Mouse (Mus musculus): ENCODE measurements around the gene Gm37240. TPM values are rescaled to one million over a fixed set of nuclear protein-coding genes. Genes with fewer than 3 reads are reported as not detected.
"Not testable (repeated sequence)": the region's sequence is repeated elsewhere in the genome, so short reads cannot be mapped to it uniquely, and the experiment has no call there.

The Gm37240 gene
- polyA plus RNA-seq, 1 experiment from 2014 or later = 14.9 TPM

GRCm38 (mm10) chr3:84568540-84568939 lies 1318.8 kb downstream of the Gm37240 start:
- Histone ChIP-seq H3K9ac (no peak overlapping the region), H3K36me3 (no peaks in the 10 kb centered on the region), H3K4me3 (no peak overlapping the region), H3K27me3 (no peaks in the 10 kb centered on the region), H3K9me3 (no peaks in the 10 kb centered on the region), H3K4me2 (no peak overlapping the region), H3K4me1 (peaks cover 13% of the 10 kb centered on the region), H3K27ac (no peak overlapping the region)
- 83% methylated on average over 6 of the region's 6 CpGs for WGBS
- ATAC-seq (ENCODE audit: insufficient number of reproducible peaks, low FRiP score, low TSS enrichment, low read depth) = no peak

DNA sequence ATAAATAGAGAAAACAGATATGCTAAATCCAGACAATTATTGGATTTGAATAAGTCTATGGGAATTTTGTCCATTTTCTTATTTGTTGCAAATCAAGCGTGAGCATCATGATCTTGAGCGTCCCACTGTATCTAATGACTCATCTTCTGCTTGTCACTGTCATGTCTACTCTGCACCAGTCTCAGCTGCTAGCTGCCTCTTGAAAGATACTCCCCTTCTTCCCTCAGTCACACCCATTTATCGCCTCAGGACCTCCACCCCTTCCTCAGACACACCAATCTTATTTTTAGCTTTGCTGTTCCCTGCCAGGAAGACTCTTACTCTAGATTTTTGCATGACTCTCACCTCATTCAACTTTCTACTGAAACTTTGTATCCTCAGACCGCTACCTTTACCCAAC lies 1323.9 kb downstream of the Gm37240 start:
- no peaks in the 10 kb centered on the region for H3K9me3 ChIP-seq
- no peak overlapping the region for H3K27ac ChIP-seq
- no peak overlapping the region for H3K4me2 ChIP-seq
- H3K4me3 ChIP-seq = no peak overlapping the region
- ATAC-seq (ENCODE audit: insufficient number of reproducible peaks, low FRiP score, low TSS enrichment, low read depth) = no peak
- H3K36me3 ChIP-seq = no peaks in the 10 kb centered on the region
- H3K4me1 ChIP-seq = 0 out of 2 replicates have a peak, but pooled peaks cover 3% of the 10 kb centered on the region
- no peak overlapping the region for H3K9ac ChIP-seq
- no peaks in the 10 kb centered on the region for H3K27me3 ChIP-seq
- whole genome bisulfite sequencing = 82% methylated on average over 4 of the region's 4 CpGs

DNA sequence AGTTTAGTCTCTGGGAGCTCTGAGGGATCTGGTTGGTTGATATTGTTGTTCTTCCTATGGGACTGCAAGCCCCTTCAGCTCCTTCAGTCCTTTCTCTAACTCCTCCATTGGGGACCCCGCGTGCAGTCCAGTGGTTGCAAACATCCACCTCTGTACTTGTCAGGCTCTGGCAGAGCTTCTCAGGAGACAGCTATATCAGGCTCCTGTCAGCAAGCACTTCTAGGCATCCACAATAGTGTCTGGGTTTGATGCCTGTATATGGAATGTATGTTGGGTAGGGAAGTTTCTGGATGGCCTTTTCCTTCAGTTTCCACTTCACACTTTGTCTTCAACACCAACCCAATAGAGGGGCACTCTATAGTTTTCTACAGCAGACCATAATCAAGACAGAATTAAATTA lies 1324.4 kb downstream of the Gm37240 start:
- not testable (repeated sequence) for H3K4me3 ChIP-seq; H3K9me3 ChIP-seq; H3K4me2 ChIP-seq; ATAC-seq (ENCODE audit: insufficient number of reproducible peaks, low FRiP score, low TSS enrichment, low read depth); H3K27ac ChIP-seq; H3K9ac ChIP-seq; H3K36me3 ChIP-seq; H3K4me1 ChIP-seq; H3K27me3 ChIP-seq
- 88% methylated on average over 2 of the region's 2 CpGs for WGBS

DNA sequence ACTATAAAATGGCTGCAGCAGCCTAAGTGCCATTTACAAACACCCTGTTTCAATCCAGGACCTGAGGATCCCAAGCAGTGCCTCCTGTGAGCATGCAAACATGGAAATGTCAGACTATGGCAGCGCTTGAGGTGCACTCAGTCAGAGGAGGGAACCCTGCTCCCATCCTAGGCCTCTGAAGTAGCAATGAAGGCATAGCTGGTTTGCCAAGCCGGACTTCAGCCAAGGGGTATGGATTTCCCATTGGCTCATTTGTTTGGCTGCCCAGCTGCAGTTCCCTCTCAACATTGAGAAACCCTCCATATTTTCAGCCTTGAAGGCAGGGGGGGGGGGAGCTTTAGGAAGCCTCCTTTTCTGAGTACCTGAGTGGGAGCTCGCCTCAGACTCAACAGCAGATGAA lies 1329.0 kb downstream of the Gm37240 start:
- H3K4me1 ChIP-seq = peaks cover 19% of the 10 kb centered on the region
- 86% methylated on average over 3 of the region's 3 CpGs for WGBS
- no peaks in the 10 kb centered on the region for H3K36me3 ChIP-seq
- H3K4me3 ChIP-seq = no peak overlapping the region
- no peak for ATAC-seq (ENCODE audit: insufficient number of reproducible peaks, low FRiP score, low TSS enrichment, low read depth)
- no peak overlapping the region for H3K9ac ChIP-seq
- no peak overlapping the region for H3K4me2 ChIP-seq
- no peaks in the 10 kb centered on the region for H3K9me3 ChIP-seq
- H3K27me3 ChIP-seq = no peaks in the 10 kb centered on the region
- H3K27ac ChIP-seq = no peak overlapping the region

DNA sequence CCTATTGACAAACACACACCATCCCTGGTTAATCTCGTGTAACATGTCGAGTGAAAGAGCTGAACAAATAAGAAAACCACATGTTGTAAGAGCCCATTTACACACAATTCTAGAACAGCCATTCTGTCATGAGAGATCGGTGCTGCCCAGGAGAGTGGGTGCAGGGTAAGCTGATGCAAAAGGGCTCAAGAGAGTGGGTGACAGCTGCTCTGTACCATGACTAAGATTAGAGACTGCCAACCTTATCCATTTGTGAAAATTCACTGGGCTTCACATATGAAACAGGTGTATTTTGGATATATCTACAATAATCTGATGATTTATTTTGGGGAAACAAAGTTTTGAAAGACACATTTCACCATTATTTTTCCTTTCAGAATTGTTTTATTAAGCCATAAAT lies 1331.5 kb downstream of the Gm37240 start:
- ATAC-seq (ENCODE audit: insufficient number of reproducible peaks, low FRiP score, low TSS enrichment, low read depth) = no peak
- no peaks in the 10 kb centered on the region for H3K36me3 ChIP-seq
- H3K4me3 ChIP-seq = no peak overlapping the region
- H3K27ac ChIP-seq = no peak overlapping the region
- no peak overlapping the region for H3K9ac ChIP-seq
- H3K27me3 ChIP-seq = no peaks in the 10 kb centered on the region
- H3K4me2 ChIP-seq = no peak overlapping the region
- 82% methylated on average over 3 of the region's 3 CpGs for WGBS
- H3K9me3 ChIP-seq = no peaks in the 10 kb centered on the region
- H3K4me1 ChIP-seq = peaks cover 19% of the 10 kb centered on the region

GRCm38 (mm10) chr3:84547177-84547576 lies 1340.1 kb downstream of the Gm37240 start:
- ATAC-seq (ENCODE audit: insufficient number of reproducible peaks, low FRiP score, low TSS enrichment, low read depth) = no peak
- Histone ChIP-seq H3K4me1 (0 out of 2 replicates have a peak, but pooled peaks cover 2% of the 10 kb centered on the region), H3K9me3 (no peaks in the 10 kb centered on the region), H3K4me2 (no peak overlapping the region), H3K36me3 (no peaks in the 10 kb centered on the region), H3K4me3 (no peak overlapping the region), H3K27ac (no peak overlapping the region), H3K27me3 (no peaks in the 10 kb centered on the region), H3K9ac (no peak overlapping the region)
- WGBS = 51% methylated on average over 8 of the region's 8 CpGs

DNA sequence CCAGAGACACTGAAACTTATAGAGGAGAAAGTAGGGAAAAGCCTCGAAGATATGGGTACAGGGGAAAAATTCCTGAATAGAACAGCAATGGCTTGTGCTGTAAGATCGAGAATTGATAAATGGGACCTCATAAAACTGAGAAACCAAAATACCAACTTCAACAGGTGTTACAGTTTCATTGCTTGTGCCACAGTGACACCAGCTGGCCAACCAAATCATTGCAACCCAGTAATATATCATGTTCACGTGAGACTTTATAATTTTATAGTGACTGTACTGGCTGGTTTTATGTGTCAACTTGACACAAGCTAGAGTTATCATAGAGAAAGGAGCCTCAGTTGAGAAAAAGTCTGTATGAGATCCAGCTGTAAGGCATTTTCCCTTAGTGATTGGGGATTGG lies 1344.9 kb downstream of the Gm37240 start:
- not testable (repeated sequence) for H3K4me2 ChIP-seq; H3K4me1 ChIP-seq; H3K9me3 ChIP-seq; H3K27me3 ChIP-seq; H3K9ac ChIP-seq; H3K36me3 ChIP-seq; H3K27ac ChIP-seq; H3K4me3 ChIP-seq; ATAC-seq (ENCODE audit: insufficient number of reproducible peaks, low FRiP score, low TSS enrichment, low read depth)
- WGBS = 15% methylated on average over 3 of the region's 3 CpGs

GRCm38 (mm10) chr3:84541881-84542280 lies 1345.4 kb downstream of the Gm37240 start:
- H3K4me3 ChIP-seq = no peak overlapping the region
- no peak overlapping the region for H3K9ac ChIP-seq
- H3K9me3 ChIP-seq = no peaks in the 10 kb centered on the region
- WGBS = 84% methylated on average over 1 of the region's 1 CpGs
- H3K4me1 ChIP-seq = no peaks in the 10 kb centered on the region
- no peak overlapping the region for H3K4me2 ChIP-seq
- no peak for ATAC-seq (ENCODE audit: insufficient number of reproducible peaks, low FRiP score, low TSS enrichment, low read depth)
- H3K27me3 ChIP-seq = no peaks in the 10 kb centered on the region
- H3K36me3 ChIP-seq = no peaks in the 10 kb centered on the region
- no peak overlapping the region for H3K27ac ChIP-seq

- H3K9me3 ChIP-seq = no peaks in the 10 kb centered on the region
- no peaks in the 10 kb centered on the region for H3K36me3 ChIP-seq
- ATAC-seq (ENCODE audit: insufficient number of reproducible peaks, low FRiP score, low TSS enrichment, low read depth) = no peak
- no peak overlapping the region for H3K4me2 ChIP-seq
- H3K27ac ChIP-seq = no peak overlapping the region
- no peak overlapping the region for H3K4me3 ChIP-seq
- no peaks in the 10 kb centered on the region for H3K27me3 ChIP-seq
- no peak overlapping the region for H3K9ac ChIP-seq
- no peaks in the 10 kb centered on the region for H3K4me1 ChIP-seq
These were observed 1346.7 kb downstream of the Gm37240 start for GRCm38 (mm10) chr3:84540640-84541039.

GRCm38 (mm10) chr3:84536987-84537386 lies 1350.3 kb downstream of the Gm37240 start:
- Histone ChIP-seq H3K36me3 (0 out of 2 replicates have a peak, but pooled peaks cover 7% of the 10 kb centered on the region), H3K4me2 (no peak overlapping the region), H3K4me3 (no peak overlapping the region), H3K9ac (no peak overlapping the region), H3K9me3 (no peaks in the 10 kb centered on the region), H3K27me3 (no peaks in the 10 kb centered on the region), H3K27ac (no peak overlapping the region), H3K4me1 (no peaks in the 10 kb centered on the region)
- no peak for ATAC-seq (ENCODE audit: insufficient number of reproducible peaks, low FRiP score, low TSS enrichment, low read depth)
- WGBS = 77% methylated on average over 6 of the region's 6 CpGs

GRCm38 (mm10) chr3:84533227-84533626 lies 1354.1 kb downstream of the Gm37240 start:
- 80% methylated on average over 5 of the region's 5 CpGs for WGBS
- Histone ChIP-seq H3K27ac (no peak overlapping the region), H3K9ac (no peak overlapping the region), H3K9me3 (no peaks in the 10 kb centered on the region), H3K4me3 (no peak overlapping the region), H3K27me3 (no peaks in the 10 kb centered on the region), H3K36me3 (0 out of 2 replicates have a peak, but pooled peaks cover 7% of the 10 kb centered on the region), H3K4me2 (no peak overlapping the region), H3K4me1 (no peaks in the 10 kb centered on the region)
- ATAC-seq (ENCODE audit: insufficient number of reproducible peaks, low FRiP score, low TSS enrichment, low read depth) = no peak

- no peak for ATAC-seq (ENCODE audit: insufficient number of reproducible peaks, low FRiP score, low TSS enrichment, low read depth)
- H3K4me1 ChIP-seq = no peaks in the 10 kb centered on the region
- no peaks in the 10 kb centered on the region for H3K9me3 ChIP-seq
- H3K27ac ChIP-seq = no peak overlapping the region
- WGBS = 79% methylated on average over 2 of the region's 2 CpGs
- peaks cover 19% of the 10 kb centered on the region; the same call in 1 of the 2 replicates for H3K36me3 ChIP-seq
- H3K4me3 ChIP-seq = no peak overlapping the region
- H3K27me3 ChIP-seq = no peaks in the 10 kb centered on the region
- no peak overlapping the region for H3K9ac ChIP-seq
- H3K4me2 ChIP-seq = no peak overlapping the region
These were observed 1358.3 kb downstream of the Gm37240 start for GRCm38 (mm10) chr3:84529021-84529420.

DNA sequence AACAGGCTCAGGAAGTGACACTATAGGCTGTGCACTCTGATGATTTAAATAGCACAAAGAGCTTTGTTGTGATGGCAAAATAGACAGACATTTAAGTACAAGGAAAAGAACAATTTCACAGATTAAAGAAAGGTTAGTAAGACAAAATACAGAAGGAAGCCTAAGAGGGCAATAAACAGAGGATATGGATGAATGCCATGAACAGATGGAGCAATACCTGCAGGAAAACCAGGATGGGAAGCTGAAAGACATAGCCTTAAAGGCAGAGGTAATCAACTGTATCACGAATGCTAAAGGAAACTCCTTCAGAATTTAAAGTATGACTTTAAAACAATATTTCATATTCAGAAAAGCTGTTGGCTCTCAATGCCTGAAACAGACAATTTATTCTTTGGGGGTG lies 1362.4 kb downstream of the Gm37240 start:
- Histone ChIP-seq H3K4me2 (no peak overlapping the region), H3K9ac (no peak overlapping the region)
- WGBS = 82% methylated on average over 1 of the region's 1 CpGs

More for the DNA sequence above, 1362.4 kb downstream of the Gm37240 start:
- no peak for ATAC-seq (ENCODE audit: insufficient number of reproducible peaks, low FRiP score, low TSS enrichment, low read depth)
- Histone ChIP-seq H3K27ac (no peak overlapping the region), H3K27me3 (no peaks in the 10 kb centered on the region), H3K4me1 (no peaks in the 10 kb centered on the region), H3K4me3 (no peak overlapping the region), H3K9me3 (no peaks in the 10 kb centered on the region), H3K36me3 (peaks cover 13% of the 10 kb centered on the region; the same call in 1 of the 2 replicates)

Data from limb, embryonic 15.5 days (tissue).